ENCODE assay signal across 22 mouse cellular contexts in the genomic region with DNA sequence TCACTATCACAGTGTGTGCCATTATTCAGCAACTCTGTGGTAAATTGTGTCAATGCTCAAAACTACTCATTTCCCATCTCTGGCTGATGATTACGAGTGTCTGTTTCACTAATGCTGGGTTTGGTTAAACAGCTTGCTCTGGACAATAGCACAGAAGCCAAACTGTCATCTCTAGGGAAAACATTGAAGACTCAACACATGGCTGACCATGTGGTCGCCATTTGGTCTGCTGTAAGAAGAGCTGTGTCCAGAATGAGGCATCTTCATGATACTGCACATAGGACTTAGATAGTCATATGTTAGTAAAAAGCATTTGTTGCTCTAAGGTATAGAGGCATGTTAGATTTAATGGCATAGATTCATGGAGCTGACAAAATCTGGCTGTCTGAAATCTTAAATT.
A peak's percentile ranks its signal among the peaks of the same experiment; 100 is the strongest.
DNase-seq lines count a peak whose midpoint lies in the region; ATAC-seq and TF ChIP-seq lines count a peak whose summit lies in the region.
"Had no signal": no experiment of that assay in that cellular context is flagged by ENCODE, and none has a peak within 500 bp of the region (broad histone marks: within the 10 kb centered on the region; RNA-seq: fewer than 3 reads in every experiment).

No protein-coding gene starts in this region.

- TF ChIP-seq CTCF in hindbrain, postnatal 0 days (IDR thresholded peaks at IDR 0.05; ENCODE audit: low read depth) = no peak
- TF ChIP-seq CTCF in forebrain, postnatal 0 days (IDR thresholded peaks at IDR 0.05; ENCODE audit: low read depth) = no peak

- no peak overlapping the region for H3K9ac ChIP-seq in hindbrain, postnatal 0 days (replicated peaks; ENCODE audit: low read length)
- H3K9ac ChIP-seq in hindbrain, embryonic 13.5 days = no peak overlapping the region
- H3K9ac ChIP-seq in forebrain, postnatal 0 days = no peak overlapping the region
- no peak overlapping the region for H3K9ac ChIP-seq in heart, embryonic 11.5 days (ENCODE audit: low read depth, low read length)
- H3K9ac ChIP-seq: embryonic facial prominence, embryonic 15.5 days; heart, embryonic 12.5 days; hindbrain, embryonic 14.5 days; intestine, embryonic 15.5 days; limb, embryonic 12.5 days; liver, embryonic 13.5 days; lung, embryonic 14.5 days; midbrain, embryonic 12.5 days; neural tube, embryonic 13.5 days had no signal

- WGBS in hindbrain, postnatal 0 days = 56% methylated on average over 2 of the region's 2 CpGs
- WGBS in hindbrain, embryonic 13.5 days = 67% methylated on average over 2 of the region's 2 CpGs
- 65% methylated on average over 2 of the region's 2 CpGs for WGBS in forebrain, postnatal 0 days
- WGBS in heart, embryonic 11.5 days (ENCODE audit: insufficient replicate concordance) = 68% methylated on average over 2 of the region's 2 CpGs

- no peak overlapping the region for H3K27ac ChIP-seq in hindbrain, postnatal 0 days
- no peak overlapping the region for H3K27ac ChIP-seq in hindbrain, embryonic 13.5 days
- H3K27ac ChIP-seq in forebrain, postnatal 0 days (ENCODE audit: low read depth, low read length) = no peak overlapping the region
- no peak overlapping the region for H3K27ac ChIP-seq in heart, embryonic 11.5 days (ENCODE audit: low read depth, low read length)
- H3K27ac ChIP-seq: embryonic facial prominence, embryonic 15.5 days; hindbrain, embryonic 14.5 days; intestine, embryonic 15.5 days; limb, embryonic 12.5 days; liver, embryonic 13.5 days; midbrain, embryonic 12.5 days; neural tube, embryonic 13.5 days had no signal

- no peaks in the 10 kb centered on the region for H3K9me3 ChIP-seq in hindbrain, postnatal 0 days (ENCODE audit: low read length)
- H3K9me3 ChIP-seq in hindbrain, embryonic 13.5 days = no peaks in the 10 kb centered on the region
- no peaks in the 10 kb centered on the region for H3K9me3 ChIP-seq in forebrain, postnatal 0 days (ENCODE audit: low read length)
- H3K9me3 ChIP-seq in heart, embryonic 11.5 days (replicated peaks; ENCODE audit: control insufficient read depth, low read length) = no peaks in the 10 kb centered on the region
- H3K9me3 ChIP-seq: embryonic facial prominence, embryonic 15.5 days; heart, embryonic 12.5 days; intestine, embryonic 15.5 days; limb, embryonic 12.5 days; liver, embryonic 13.5 days; midbrain, embryonic 12.5 days; neural tube, embryonic 13.5 days had no signal

- no peak overlapping the region for H3K4me3 ChIP-seq in hindbrain, postnatal 0 days (ENCODE audit: low read length)
- no peak overlapping the region for H3K4me3 ChIP-seq in hindbrain, embryonic 13.5 days
- no peak overlapping the region for H3K4me3 ChIP-seq in forebrain, postnatal 0 days (ENCODE audit: low read depth, low read length)
- no peak overlapping the region for H3K4me3 ChIP-seq in heart, embryonic 11.5 days (ENCODE audit: low read depth, low read length)
- H3K4me3 ChIP-seq: embryonic facial prominence, embryonic 15.5 days; heart, embryonic 12.5 days; intestine, embryonic 15.5 days; limb, embryonic 12.5 days; liver, embryonic 13.5 days; midbrain, embryonic 12.5 days; neural tube, embryonic 13.5 days had no signal

- H3K36me3 ChIP-seq in hindbrain, postnatal 0 days (ENCODE audit: insufficient read depth, low read length) = no peaks in the 10 kb centered on the region
- no peaks in the 10 kb centered on the region for H3K36me3 ChIP-seq in hindbrain, embryonic 13.5 days
- no peaks in the 10 kb centered on the region for H3K36me3 ChIP-seq in forebrain, postnatal 0 days (ENCODE audit: insufficient read depth)
- H3K36me3 ChIP-seq in heart, embryonic 11.5 days (ENCODE audit: control insufficient read depth, insufficient read depth, low read length) = no peaks in the 10 kb centered on the region
- H3K36me3 ChIP-seq: embryonic facial prominence, embryonic 15.5 days; heart, embryonic 12.5 days; intestine, embryonic 15.5 days; limb, embryonic 12.5 days; liver, embryonic 13.5 days; midbrain, embryonic 12.5 days; neural tube, embryonic 13.5 days had no signal

- H3K27me3 ChIP-seq in hindbrain, postnatal 0 days (ENCODE audit: insufficient read depth, low read length) = no peaks in the 10 kb centered on the region
- no peaks in the 10 kb centered on the region for H3K27me3 ChIP-seq in hindbrain, embryonic 13.5 days
- no peaks in the 10 kb centered on the region for H3K27me3 ChIP-seq in forebrain, postnatal 0 days (ENCODE audit: insufficient read depth, low read length)
- no peaks in the 10 kb centered on the region for H3K27me3 ChIP-seq in heart, embryonic 11.5 days (ENCODE audit: control insufficient read depth, insufficient read depth, low read length)
- H3K27me3 ChIP-seq: embryonic facial prominence, embryonic 15.5 days; heart, embryonic 12.5 days; intestine, embryonic 15.5 days; limb, embryonic 12.5 days; liver, embryonic 13.5 days; midbrain, embryonic 12.5 days; neural tube, embryonic 13.5 days had no signal

- H3K4me1 ChIP-seq in hindbrain, postnatal 0 days (ENCODE audit: insufficient read depth, low read length) = no peaks in the 10 kb centered on the region
- no peaks in the 10 kb centered on the region for H3K4me1 ChIP-seq in hindbrain, embryonic 13.5 days (replicated peaks)
- no peaks in the 10 kb centered on the region for H3K4me1 ChIP-seq in forebrain, postnatal 0 days (ENCODE audit: insufficient read depth)
- H3K4me1 ChIP-seq in heart, embryonic 11.5 days (ENCODE audit: control insufficient read depth, insufficient read depth, low read length) = no peaks in the 10 kb centered on the region
- H3K4me1 ChIP-seq: embryonic facial prominence, embryonic 15.5 days; heart, embryonic 12.5 days; intestine, embryonic 15.5 days; limb, embryonic 12.5 days; liver, embryonic 13.5 days; midbrain, embryonic 12.5 days; neural tube, embryonic 13.5 days had no signal

- no peak overlapping the region for H3K4me2 ChIP-seq in hindbrain, postnatal 0 days (ENCODE audit: low read depth, low read length)
- H3K4me2 ChIP-seq in hindbrain, embryonic 13.5 days = no peak overlapping the region
- H3K4me2 ChIP-seq in forebrain, postnatal 0 days (ENCODE audit: low read depth) = no peak overlapping the region
- H3K4me2 ChIP-seq in heart, embryonic 11.5 days = no peak overlapping the region
- H3K4me2 ChIP-seq: embryonic facial prominence, embryonic 15.5 days; heart, embryonic 12.5 days; hindbrain, embryonic 14.5 days; intestine, embryonic 15.5 days; limb, embryonic 12.5 days; liver, embryonic 13.5 days; lung, embryonic 14.5 days; midbrain, embryonic 12.5 days; neural tube, embryonic 13.5 days had no signal

- DNase-seq in hindbrain, postnatal 0 days (ENCODE audit: low spot score) = peak; percentile 23
- DNase-seq in cerebellum, adult 11 months = peak; percentile 49
- peak; percentile 85 for DNase-seq in cerebellum, adult 9-10 months
- peak; percentile 5 for DNase-seq in forebrain, postnatal 0 days
- DNase-seq: B cell, adult 2 months; heart, postnatal 14 days; kidney, adult 9 months; kidney, postnatal 36 days; liver, embryonic 13.5 days; lung, embryonic 14.5 days; lung, postnatal 4 days; right cerebral cortex, postnatal 14 days had no signal

- ATAC-seq in hindbrain, postnatal 0 days = no peak
- no peak for ATAC-seq in hindbrain, embryonic 13.5 days (ENCODE audit: low FRiP score)
- no peak for ATAC-seq in forebrain, postnatal 0 days
- no peak for ATAC-seq in megakaryocyte progenitor cell, adult 5-6 weeks (replicated peaks; ENCODE audit: poor library complexity)
- no peak for ATAC-seq in heart, embryonic 11.5 days (replicated peaks; ENCODE audit: insufficient number of reproducible peaks, low FRiP score, low TSS enrichment)
- ATAC-seq: intestine, embryonic 15.5 days had no signal

Comparison
In these comparisons a context has a peak if more than half of its experiments do, and no peak if none do; other contexts are left out.
1. DNase-seq: peak in every context shown above with its lines; median percentile 85 in cerebellum, adult 9-10 months; 49 in cerebellum, adult 11 months; 23 in hindbrain, postnatal 0 days; 5 in forebrain, postnatal 0 days.